Mouse (Mus musculus) brain, embryonic 14.5 days (tissue): ENCODE results near the gene Pidd1. TPM values are rescaled to one million over a fixed set of nuclear protein-coding genes. Genes with fewer than 3 reads are reported as not detected.
A peak's percentile ranks its signal among the peaks of the same experiment; 100 is the strongest.

Experiments used
- DNase-seq: peaks from one replicate; pipeline ENCODE4 v3.0.0-alpha.2; 2011; ENCODE audit warnings: low read depth
- CTCF ChIP-seq: fragments of 200-500 bp; IDR thresholded peaks from 2 replicates; pipeline ENCODE4 v1.5.1; 2012; ENCODE audit warnings: inconsistent platforms, mild to moderate bottlenecking, moderate library complexity, borderline replicate concordance; ENCODE audit not compliant: insufficient read depth, insufficient read length; ENCODE audit errors: extremely low read depth
- POLR2A ChIP-seq: fragments of 200-500 bp; IDR thresholded peaks from 2 replicates; pipeline ENCODE4 v1.6.1; 2012; ENCODE audit warnings: mild to moderate bottlenecking, inconsistent platforms, borderline replicate concordance; ENCODE audit not compliant: poor library complexity, insufficient read depth, insufficient read length, severe bottlenecking; ENCODE audit errors: extremely low read depth
- polyA plus RNA-seq: library from polyadenylated mRNA; depleted of rRNA; stranded (reverse); fragments of >200 nt; gene quantifications from 2 replicates; pipeline ENCODE4 v1.2.3, GENCODE M21; 2012

The Pidd1 gene
- polyA plus RNA-seq, 1 experiment = 16.0 TPM

DNA sequence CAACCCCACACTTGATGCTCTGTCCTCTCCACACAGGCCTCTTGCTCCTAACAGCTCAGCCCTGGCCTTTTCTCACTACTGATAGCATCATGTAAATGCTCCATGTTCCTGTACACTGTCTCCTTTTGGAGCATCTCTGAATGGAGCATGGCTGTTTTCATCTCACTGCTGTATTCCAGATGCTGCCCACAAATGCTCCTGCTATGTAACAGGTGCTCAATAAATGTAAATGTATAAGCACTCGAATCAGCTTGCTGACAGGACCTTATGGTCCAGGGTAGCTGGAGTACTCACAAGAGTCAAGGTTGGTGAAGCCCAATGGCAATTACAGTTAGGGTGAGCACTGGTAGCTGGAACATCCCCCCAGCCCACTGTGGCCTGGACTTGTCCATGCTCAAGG lies 27.4 kb upstream of the Pidd1 start:
- DNase-seq = no peak
- TF ChIP-seq CTCF (no peak), POLR2A (no peak)

DNA sequence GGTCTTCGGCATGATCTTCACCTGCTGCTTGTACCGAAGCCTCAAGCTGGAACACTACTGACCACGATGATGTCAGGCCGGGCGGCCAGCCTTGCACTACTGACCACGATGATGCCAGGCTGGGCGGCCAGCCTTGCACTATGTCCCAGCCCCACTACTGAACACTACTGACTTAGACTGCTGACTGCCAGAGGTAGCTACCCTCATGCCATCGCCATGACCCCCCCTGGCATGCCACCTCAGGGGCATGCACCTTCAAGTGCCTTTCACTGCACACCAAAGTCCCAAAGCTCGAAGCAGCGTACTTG lies 26.8 kb upstream of the Pidd1 start:
- DNase-seq = no peak
- TF ChIP-seq CTCF (no peak), POLR2A (no peak)

DNA sequence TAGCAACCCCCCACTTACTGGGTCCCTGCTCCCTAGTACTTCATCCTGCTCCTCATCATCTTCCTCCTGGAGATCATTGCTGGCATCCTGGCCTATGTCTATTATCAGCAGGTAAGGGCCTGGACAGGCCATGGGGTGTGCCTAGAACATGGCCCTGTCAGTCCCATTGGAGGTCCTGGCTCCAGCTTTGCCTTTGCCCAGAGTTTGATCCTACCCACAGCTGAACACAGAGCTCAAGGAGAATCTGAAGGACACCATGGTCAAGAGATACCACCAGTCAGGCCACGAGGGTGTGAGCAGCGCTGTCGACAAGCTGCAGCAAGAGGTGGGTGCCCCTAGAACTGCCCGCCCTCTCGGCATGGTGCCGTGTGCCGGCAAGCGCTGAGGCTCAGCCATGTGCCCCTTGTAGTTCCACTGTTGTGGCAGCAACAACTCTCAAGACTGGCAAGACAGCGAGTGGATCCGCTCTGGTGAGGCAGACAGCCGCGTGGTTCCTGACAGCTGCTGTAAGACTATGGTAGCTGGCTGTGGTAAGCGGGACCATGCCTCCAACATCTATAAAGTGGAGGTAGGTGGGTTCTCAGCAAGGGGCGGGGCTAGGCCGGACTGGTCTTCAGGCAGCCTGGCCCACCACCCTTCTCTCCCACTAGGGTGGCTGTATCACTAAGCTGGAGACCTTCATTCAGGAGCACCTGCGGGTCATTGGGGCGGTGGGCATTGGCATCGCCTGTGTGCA lies 26.2 kb upstream of the Pidd1 start:
- DNase-seq = no peak

DNA sequence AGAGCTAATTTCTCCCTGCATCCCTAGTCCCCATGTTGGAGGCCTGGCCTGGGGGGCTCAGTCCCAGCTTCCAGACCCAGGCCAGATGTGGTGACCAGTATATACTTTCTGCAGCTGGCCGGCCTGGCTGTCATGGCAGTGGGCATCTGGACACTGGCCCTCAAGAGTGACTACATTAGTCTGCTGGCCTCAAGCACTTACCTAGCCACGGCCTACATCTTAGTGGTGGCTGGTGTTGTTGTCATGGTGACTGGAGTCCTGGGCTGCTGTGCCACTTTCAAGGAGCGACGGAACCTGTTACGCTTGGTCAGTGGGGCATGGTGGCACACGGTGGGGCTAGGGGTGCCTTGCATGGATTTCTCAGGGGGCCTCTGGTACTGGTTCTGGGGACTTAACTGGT lies 25.5 kb upstream of the Pidd1 start:
- TF ChIP-seq CTCF (no peak), POLR2A (no peak)
- no peak for DNase-seq

More for the DNA sequence above, 26.2 kb upstream of the Pidd1 start:
- TF ChIP-seq POLR2A (no peak), CTCF (no peak)

DNA sequence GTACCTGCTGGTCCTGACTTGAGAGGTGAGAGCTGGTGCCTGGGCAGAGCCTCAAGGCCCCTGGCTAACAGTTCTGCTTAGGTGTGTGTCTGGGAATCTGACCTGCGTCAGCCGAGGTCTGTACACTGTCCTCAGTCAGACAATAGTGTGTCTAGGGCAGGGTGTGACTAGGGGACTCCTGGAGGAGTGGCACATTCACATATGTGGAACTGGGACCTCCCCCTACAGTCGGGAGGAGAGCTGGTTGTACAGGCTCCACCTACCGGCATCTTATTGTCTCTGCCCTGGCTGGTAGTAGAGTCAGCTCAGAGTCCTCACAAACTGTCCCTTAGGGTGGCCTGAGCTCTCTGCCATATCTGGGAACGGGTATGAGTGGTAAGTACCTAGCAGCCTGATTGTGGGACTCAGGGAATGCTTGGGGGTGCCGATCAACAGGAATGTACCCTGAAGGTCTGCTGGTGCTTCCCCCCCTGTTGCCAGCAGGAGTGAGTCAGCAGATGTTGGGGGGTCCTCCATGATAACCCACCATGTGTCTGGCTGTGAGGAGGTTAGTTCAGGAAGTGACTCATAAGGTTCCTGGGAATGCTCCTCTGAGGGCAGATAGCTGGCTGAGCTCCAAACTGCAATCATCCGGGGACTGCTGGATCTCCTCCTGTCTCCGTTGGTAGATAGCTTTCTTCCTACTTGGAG lies 24.8 kb upstream of the Pidd1 start:
- peak; percentile 91 for DNase-seq
- TF ChIP-seq CTCF (peak; percentile 50; the same call in 1 of the 2 replicates), POLR2A (no peak; the same call in 1 of the 2 replicates)

DNA sequence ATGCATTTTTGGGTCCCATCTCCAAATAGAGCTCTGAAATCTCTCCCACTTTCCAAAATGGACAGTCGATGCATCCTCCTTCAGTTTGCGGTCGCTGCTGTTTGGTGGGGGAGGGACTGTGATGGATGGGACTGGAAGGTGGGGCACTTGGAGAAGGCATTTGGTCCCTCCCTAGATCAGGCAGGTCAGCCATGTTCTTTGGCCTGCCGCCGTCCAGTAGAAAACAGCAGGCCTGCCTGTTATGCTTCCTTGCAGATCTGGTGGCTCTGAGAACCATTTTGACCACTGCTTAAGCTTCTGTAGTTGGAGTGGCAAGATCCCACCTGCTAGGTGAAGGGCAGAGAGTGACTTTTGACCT lies 24.3 kb upstream of the Pidd1 start:
- peak; percentile 37 for DNase-seq
- no peak for TF ChIP-seq CTCF
- no peak for TF ChIP-seq POLR2A

DNA sequence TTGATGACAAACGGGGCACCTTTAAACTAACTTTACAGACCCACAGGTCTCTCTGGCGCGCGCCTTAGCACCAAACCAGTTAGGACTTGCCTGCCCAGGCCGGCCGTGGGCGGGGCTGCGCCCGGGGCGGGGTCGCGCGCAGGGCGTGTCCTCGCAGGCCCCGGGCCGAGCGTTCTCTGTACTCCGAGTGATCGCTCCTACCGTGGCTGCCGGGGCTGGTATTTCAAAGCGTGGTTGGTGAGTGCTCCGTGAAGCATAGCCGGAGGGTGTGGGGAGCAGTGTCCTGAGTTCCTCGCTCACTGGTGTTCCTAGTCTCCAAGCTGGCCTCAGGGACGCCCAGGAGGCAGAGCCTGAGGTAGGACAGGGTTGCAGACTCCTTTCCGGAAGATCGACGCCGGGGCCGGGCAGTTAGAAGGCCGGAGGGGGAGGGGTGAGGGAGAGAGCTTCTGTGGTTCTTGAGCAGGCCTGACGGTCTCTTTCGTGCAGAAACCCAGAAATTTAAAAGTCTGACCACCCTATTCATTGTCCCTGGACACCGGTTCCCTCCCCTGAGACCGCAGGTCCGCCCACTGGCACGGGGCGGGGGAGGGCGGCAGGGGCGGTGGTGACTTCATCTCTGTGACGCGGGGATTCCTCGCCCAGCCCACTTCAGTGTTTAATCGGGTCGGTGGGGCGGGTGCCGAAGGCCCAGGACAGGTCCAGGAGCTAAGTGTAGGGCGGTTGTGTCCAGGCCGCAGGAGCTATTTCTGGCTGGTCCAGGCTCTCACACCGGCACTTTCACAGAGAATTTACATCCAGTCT lies 23.6 kb upstream of the Pidd1 start, which contains the start of gene Cd151:
TSS of gene Cd151 (plus strand) at position 163 of the 801 bp plus-strand sequence.
- peak; percentile 87 for DNase-seq
- peak; percentile 21; the same call in 1 of the 2 replicates for TF ChIP-seq POLR2A
- no peak for TF ChIP-seq CTCF

DNA sequence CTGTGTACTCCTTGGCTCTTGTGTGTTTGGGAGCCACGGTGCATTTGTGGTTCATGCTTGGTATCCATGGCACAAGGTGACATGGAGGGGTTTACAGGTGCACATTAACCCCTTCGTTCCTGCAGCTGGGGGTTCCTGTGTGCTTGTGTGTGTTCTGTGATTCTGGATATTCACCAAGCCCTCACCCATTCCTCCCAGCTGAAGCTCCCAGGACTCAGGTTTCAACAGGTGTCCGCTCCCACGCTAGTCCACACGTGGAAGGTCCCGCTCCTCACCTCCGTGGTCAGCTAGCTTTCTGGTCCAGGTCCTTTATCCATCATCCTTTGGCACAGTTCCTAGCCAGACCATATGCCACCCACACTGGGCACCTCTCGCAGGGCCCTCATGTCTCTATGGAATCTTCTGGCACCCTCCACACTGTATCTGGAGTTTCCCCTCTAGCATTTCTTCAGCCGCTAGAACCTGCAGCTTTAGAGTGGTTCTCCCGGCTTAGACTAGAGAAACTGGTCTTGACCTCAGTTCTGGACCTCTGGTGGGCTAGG lies 22.9 kb upstream of the Pidd1 start:
- DNase-seq = no peak
- TF ChIP-seq CTCF = no peak
- TF ChIP-seq POLR2A = no peak

DNA sequence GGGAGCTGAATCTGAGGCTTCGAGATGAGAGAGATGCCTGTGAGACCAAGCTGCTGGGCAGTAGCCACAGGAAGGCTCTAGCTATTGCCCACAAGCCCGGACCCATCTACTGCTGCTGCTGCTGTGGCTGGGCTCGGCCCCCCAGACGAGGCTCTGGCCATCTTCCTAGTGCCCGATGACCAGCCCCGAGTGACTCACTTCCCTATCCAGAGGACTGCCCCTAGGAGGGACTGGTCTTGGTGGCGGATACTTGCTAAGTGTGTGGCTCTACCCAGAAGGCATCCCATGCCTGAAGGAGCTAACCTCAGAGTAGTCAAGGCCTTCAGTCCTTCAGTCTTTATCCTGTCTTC lies 22.2 kb upstream of the Pidd1 start:
- no peak for DNase-seq
- no peak for TF ChIP-seq CTCF
- TF ChIP-seq POLR2A = no peak

DNA sequence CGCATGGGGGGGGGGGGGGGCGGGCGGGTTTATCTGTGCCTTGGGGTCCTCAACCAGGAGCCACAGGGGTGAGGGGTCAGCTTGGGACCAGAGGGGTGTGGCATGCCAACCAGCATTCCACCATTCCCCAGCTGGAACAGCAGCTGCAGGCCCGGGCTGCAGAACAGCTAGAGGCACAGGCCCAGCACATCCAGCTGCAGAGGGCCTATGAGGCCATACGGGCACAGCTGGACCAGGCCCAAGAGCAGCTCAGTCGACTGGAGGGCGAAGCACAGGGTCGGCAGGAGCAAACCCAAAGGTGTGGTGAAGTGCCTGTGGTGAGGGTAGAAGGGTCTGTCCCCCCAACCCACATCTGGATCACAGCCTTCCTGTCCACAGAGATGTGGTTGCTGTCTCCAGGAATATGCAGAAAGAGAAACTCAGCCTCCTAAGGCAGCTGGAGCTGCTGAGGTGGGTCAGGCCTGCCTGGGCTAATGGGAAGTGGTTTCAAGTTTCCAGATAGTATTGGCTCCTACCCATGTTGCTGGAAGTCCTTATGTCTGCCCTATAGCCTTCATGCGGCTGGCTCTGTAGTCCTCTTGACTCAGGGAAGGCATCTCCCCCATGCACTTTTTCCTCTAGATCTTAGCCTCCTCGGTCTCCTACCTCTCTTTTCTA lies 21.7 kb upstream of the Pidd1 start:
- no peak for DNase-seq
- no peak for TF ChIP-seq CTCF
- TF ChIP-seq POLR2A = no peak
